Mouse (Mus musculus) CH12.LX (cell line): Measurements from ENCODE around the gene Elovl6. TPM values are rescaled to one million over a fixed set of nuclear protein-coding genes. Genes with fewer than 3 reads are reported as not detected.

Experiments used
- DNase-seq: peaks from one replicate; pipeline ENCODE4 v3.0.0-alpha.2; 2013; ENCODE audit errors: extremely low read depth
- H3K27ac ChIP-seq: 2 replicates; pipeline ENCODE4 v1.5.1; 2012; ENCODE audit warnings: low read depth, mild to moderate bottlenecking, control low read depth, moderate library complexity; ENCODE audit not compliant: insufficient read depth
- H3K27me3 ChIP-seq: replicated peaks from 2 replicates; pipeline ENCODE3; 2012; ENCODE audit warnings: inconsistent platforms
- H3K36me3 ChIP-seq, 2 experiments: replicated peaks in 1 of 2; 2 replicates each; pipeline versions ENCODE3 to v1.6.1; 2012; ENCODE audit warnings: inconsistent platforms in 1 of 2, low read length in 1 of 2, mild to moderate bottlenecking in 1 of 2, mixed read lengths in 1 of 2, moderate library complexity in 1 of 2; ENCODE audit not compliant: control insufficient read depth in 1 of 2, insufficient read depth in 1 of 2
- H3K4me1 ChIP-seq, 2 experiments: 2 replicates each; pipeline ENCODE4 v1.6.1; 2012; ENCODE audit warnings: inconsistent platforms in 1 of 2, moderate library complexity in 1 of 2; ENCODE audit not compliant: insufficient read depth in 2 of 2, control insufficient read depth in 1 of 2
- H3K4me2 ChIP-seq: 2 replicates; pipeline ENCODE4 v1.6.1; 2012; ENCODE audit warnings: low read depth, mild to moderate bottlenecking, control low read depth; ENCODE audit not compliant: poor library complexity, insufficient read depth, severe bottlenecking
- H3K4me3 ChIP-seq, 3 experiments: fragments of 150-350 bp in 1 of 3; sonication (generic) in 1 of 3; replicated peaks in 1 of 3; 2 replicates each; pipeline versions ENCODE3 to v1.5.1; 2011 to 2012; ENCODE audit warnings: low read depth in 2 of 3, low read length in 2 of 3, mild to moderate bottlenecking in 2 of 3, moderate library complexity in 2 of 3, control low read depth in 1 of 3, improper control_type of control experiment in 1 of 3, inconsistent platforms in 1 of 3, mixed read lengths in 1 of 3; ENCODE audit not compliant: poor library complexity in 1 of 3
- H3K79me2 ChIP-seq: replicated peaks from 2 replicates; pipeline ENCODE4 v1.6.1; 2012; ENCODE audit warnings: mild to moderate bottlenecking, moderate library complexity; ENCODE audit not compliant: control insufficient read depth, poor library complexity, insufficient read depth, severe bottlenecking; ENCODE audit errors: extremely low read depth
- H3K9ac ChIP-seq: 2 replicates; pipeline ENCODE4 v1.6.1; 2012; ENCODE audit warnings: low read depth, mild to moderate bottlenecking, control low read depth, moderate library complexity; ENCODE audit not compliant: insufficient read depth
- H3K9me3 ChIP-seq: replicated peaks from 2 replicates; pipeline ENCODE3; 2012; ENCODE audit warnings: low read length, inconsistent platforms, mixed read lengths
- BHLHE40 ChIP-seq: IDR thresholded peaks from 2 replicates; pipeline ENCODE4 v1.6.1; 2011; ENCODE audit warnings: mild to moderate bottlenecking, low read depth, low read length, improper control_type of control experiment
- CHD1 ChIP-seq: IDR thresholded peaks from 2 replicates; pipeline ENCODE4 v1.6.1; 2012; ENCODE audit warnings: low read depth, low read length, improper control_type of control experiment, inconsistent platforms
- CHD2 ChIP-seq: IDR thresholded peaks from 2 replicates; pipeline ENCODE4 v1.6.1; 2011; ENCODE audit warnings: low read length, improper control_type of control experiment
- CTCF ChIP-seq, 2 experiments: IDR thresholded peaks in 1 of 2; conservative IDR thresholded peaks in 1 of 2; 2 replicates each; pipeline ENCODE4 v1.5.1; 2011 to 2012; ENCODE audit warnings: low read depth in 2 of 2, low read length in 2 of 2, improper control_type of control experiment in 1 of 2, inconsistent platforms in 1 of 2, mild to moderate bottlenecking in 1 of 2, moderate library complexity in 1 of 2
- ELF1 ChIP-seq: IDR thresholded peaks from 2 replicates; pipeline ENCODE4 v1.6.1; 2014; ENCODE audit warnings: low read depth, mild to moderate bottlenecking, inconsistent platforms, low read length, improper control_type of control experiment
- EP300 ChIP-seq: IDR thresholded peaks from 2 replicates; pipeline ENCODE4 v1.6.1; 2011; ENCODE audit warnings: low read length, improper control_type of control experiment
- ETS1 ChIP-seq: conservative IDR thresholded peaks from 2 replicates; pipeline ENCODE4 v1.6.1; 2012; ENCODE audit warnings: low read depth, mild to moderate bottlenecking, inconsistent platforms, low read length, improper control_type of control experiment, moderate library complexity
- GABPA ChIP-seq: IDR thresholded peaks from 2 replicates; pipeline ENCODE4 v1.6.1; 2012; ENCODE audit warnings: low read depth, low read length, improper control_type of control experiment, inconsistent platforms; ENCODE audit not compliant: insufficient replicate concordance
- HCFC1 ChIP-seq: IDR thresholded peaks from 2 replicates; pipeline ENCODE4 v1.6.1; 2012; ENCODE audit warnings: low read depth, mild to moderate bottlenecking, inconsistent platforms, low read length, improper control_type of control experiment
- JUN ChIP-seq: IDR thresholded peaks from 2 replicates; pipeline ENCODE4 v1.6.1; 2011; ENCODE audit warnings: low read depth, mild to moderate bottlenecking, low read length, improper control_type of control experiment, moderate library complexity; ENCODE audit not compliant: insufficient read depth
- JUND ChIP-seq: conservative IDR thresholded peaks from 2 replicates; pipeline ENCODE4 v1.6.1; 2011; ENCODE audit warnings: low read depth, low read length, improper control_type of control experiment
- KAT2A ChIP-seq: IDR thresholded peaks from 2 replicates; pipeline ENCODE4 v1.6.1; 2012; ENCODE audit warnings: low read length, improper control_type of control experiment, inconsistent platforms; ENCODE audit not compliant: insufficient replicate concordance
- MAFK ChIP-seq: IDR thresholded peaks from 2 replicates; pipeline ENCODE4 v1.6.1; 2011; ENCODE audit warnings: low read length, improper control_type of control experiment; ENCODE audit not compliant: insufficient replicate concordance
- MEF2A ChIP-seq: IDR thresholded peaks from 2 replicates; pipeline ENCODE4 v1.6.1; 2014; ENCODE audit warnings: low read depth, mild to moderate bottlenecking, inconsistent platforms, low read length, improper control_type of control experiment, borderline replicate concordance
- MXI1 ChIP-seq: IDR thresholded peaks from 2 replicates; pipeline ENCODE4 v1.6.1; 2011; ENCODE audit warnings: mild to moderate bottlenecking, low read depth, low read length, improper control_type of control experiment
- NELFE ChIP-seq: IDR thresholded peaks from 2 replicates; pipeline ENCODE4 v1.6.1; 2011; ENCODE audit warnings: low read depth, low read length, improper control_type of control experiment
- NRF1 ChIP-seq: IDR thresholded peaks from 2 replicates; pipeline ENCODE4 v1.6.1; 2014; ENCODE audit warnings: low read depth, mild to moderate bottlenecking, inconsistent platforms, low read length, improper control_type of control experiment, moderate library complexity
- POLR2A ChIP-seq: IDR thresholded peaks from 2 replicates; pipeline ENCODE4 v1.6.1; 2011; ENCODE audit warnings: low read depth, mild to moderate bottlenecking, improper control_type of control experiment, low read length
- TCF12 ChIP-seq: IDR thresholded peaks from 2 replicates; pipeline ENCODE4 v1.6.1; 2014; ENCODE audit warnings: low read depth, mild to moderate bottlenecking, inconsistent platforms, low read length, improper control_type of control experiment
- USF2 ChIP-seq: conservative IDR thresholded peaks from 2 replicates; pipeline ENCODE4 v1.6.1; 2011; ENCODE audit warnings: low read depth, low read length, improper control_type of control experiment
- ZC3H11A ChIP-seq: IDR thresholded peaks from 2 replicates; pipeline ENCODE4 v1.6.1; 2012; ENCODE audit warnings: low read depth, mild to moderate bottlenecking, inconsistent platforms, low read length, improper control_type of control experiment
- ZMIZ1 ChIP-seq: IDR thresholded peaks from 2 replicates; pipeline ENCODE4 v1.6.1; 2012; ENCODE audit warnings: low read depth, mild to moderate bottlenecking, inconsistent platforms, low read length, improper control_type of control experiment
- dilution Hi-C: fragments of 300-500 bp; cut with MboI; formaldehyde crosslinking; loops from 2 replicates; pipeline ENCODE4 v1.14.3; 2020; ENCODE audit warnings: low sequenced_read_pairs; ENCODE audit not compliant: extremely low pct_unique_long_range_greater_than_20kb, extremely low pct_ligation_motif_present
- in situ Hi-C: fragments of 300-500 bp; cut with MboI; formaldehyde crosslinking; loops from 3 replicates; pipeline ENCODE4 v1.14.3; 2019; ENCODE audit warnings: low sequenced_read_pairs, low pct_ligation_motif_present, low pct_unique_long_range_greater_than_20kb, mixed read lengths
- polyA plus RNA-seq: library from polyadenylated mRNA; unstranded; fragments of >175 nt; gene quantifications from 2 replicates; pipeline ENCODE4 v1.2.1, GENCODE M21; 2012; ENCODE audit warnings: low read depth; ENCODE audit not compliant: insufficient read length
- total RNA-seq, 2 experiments: library from RNA; depleted of rRNA; stranded (reverse); fragments of 300-350 nt in 1 of 2; fragments of >200 nt in 1 of 2; gene quantifications; 2 replicates each; pipeline ENCODE4 v1.2.3; 2012 to 2014

The Elovl6 gene
- total and polyA plus RNA-seq, 3 experiments: 1.7 to 6.8 (median 6.0) TPM

DNA sequence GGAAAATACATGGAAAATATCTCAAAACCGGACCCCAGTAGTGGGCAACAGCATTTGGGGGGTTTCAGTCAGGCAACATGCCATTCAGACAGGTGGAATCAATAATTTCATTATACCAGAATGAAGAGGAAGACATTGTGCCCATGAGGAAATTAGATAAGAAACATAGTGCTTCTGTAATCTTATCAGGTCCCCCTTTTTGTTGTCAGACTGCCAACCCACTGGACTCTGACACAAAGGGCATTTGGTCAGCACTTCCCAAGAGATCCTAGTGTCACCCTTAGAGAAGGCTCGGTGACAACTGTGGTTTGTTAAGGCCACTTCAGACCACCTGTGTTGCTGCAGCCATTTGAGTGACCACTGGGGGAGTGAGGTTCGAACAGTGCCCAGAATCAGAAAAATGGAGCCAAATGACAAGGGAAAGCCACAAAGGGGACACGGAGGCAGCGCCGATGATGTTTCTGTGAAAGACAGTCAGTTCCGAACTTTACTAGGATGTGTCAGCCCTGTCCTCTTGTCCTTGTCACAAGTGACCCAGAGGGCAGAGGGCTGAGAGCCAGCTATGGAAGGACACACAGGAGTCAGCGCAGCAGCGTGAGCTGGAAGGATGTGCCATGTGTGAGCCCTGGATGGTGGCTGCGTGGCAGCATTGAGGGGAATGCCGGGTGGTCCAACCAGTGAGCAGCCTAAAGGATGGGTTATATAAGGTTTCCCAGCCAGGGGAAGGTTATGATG lies 46.8 kb downstream of the Elovl6 start:
- H3K79me2 ChIP-seq: no peaks in the 10 kb centered on the region
- no peak overlapping the region for H3K4me2 ChIP-seq

DNA sequence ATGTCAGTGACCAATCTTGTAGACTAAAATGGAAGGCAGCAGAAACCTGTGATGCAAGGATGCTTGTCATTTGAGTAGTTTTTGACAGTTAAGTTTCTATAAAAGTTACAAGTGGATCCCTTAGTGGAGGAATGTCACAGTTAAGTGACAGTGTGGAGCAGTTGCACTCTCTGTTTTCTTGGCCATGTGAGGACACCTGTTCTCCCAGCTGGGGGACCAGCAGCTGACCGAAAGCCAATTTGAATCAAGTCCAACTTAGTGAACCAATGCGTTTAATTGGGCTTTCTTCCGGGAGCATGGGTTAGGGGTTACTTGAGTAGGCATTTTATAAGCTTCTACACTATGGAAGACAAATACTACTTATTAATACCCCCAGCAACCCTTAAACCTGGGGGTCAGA lies 48.9 kb downstream of the Elovl6 start:
- no peak for DNase-seq
- H3K27me3 ChIP-seq: no peaks in the 10 kb centered on the region
- no peak overlapping the region for H3K27ac ChIP-seq
- no peaks in the 10 kb centered on the region for H3K79me2 ChIP-seq
- no peaks in the 10 kb centered on the region for H3K4me1 ChIP-seq
- no peaks in the 10 kb centered on the region for H3K9me3 ChIP-seq
- H3K36me3 ChIP-seq: peaks cover 0 to 2% of the 10 kb centered on the region in 2 experiments
- no peak overlapping the region for H3K4me3 ChIP-seq
- no peak overlapping the region for H3K9ac ChIP-seq
- in situ Hi-C loops: no loop called here
- H3K4me2 ChIP-seq: no peak overlapping the region
- no peak for TF ChIP-seq ELF1
- no peak for TF ChIP-seq BHLHE40
- TF ChIP-seq ETS1: no peak
- no peak for TF ChIP-seq NELFE
- no peak for TF ChIP-seq JUN
- no peak for TF ChIP-seq MXI1
- no peak for TF ChIP-seq CTCF (conservative IDR thresholded peaks at IDR 0.05 in 1 of 2, IDR thresholded peaks at IDR 0.05 in 1 of 2; ENCODE audit: low read depth in 2 of 2, low read length in 2 of 2)
- TF ChIP-seq GABPA: no peak
- no peak for TF ChIP-seq KAT2A
- TF ChIP-seq USF2: no peak
- TF ChIP-seq HCFC1: no peak
- TF ChIP-seq MAFK: no peak
- no peak for TF ChIP-seq EP300
- no peak for TF ChIP-seq CHD2
- TF ChIP-seq JUND: no peak
- no peak for TF ChIP-seq ZC3H11A
- no peak for TF ChIP-seq ZMIZ1
- dilution Hi-C loops: no loop called here

More for the DNA sequence above, 46.8 kb downstream of the Elovl6 start:
- TF ChIP-seq NRF1: no peak
- no peak for TF ChIP-seq TCF12
- TF ChIP-seq MEF2A: no peak
- TF ChIP-seq POLR2A: no peak
- TF ChIP-seq CHD1: no peak
- TF ChIP-seq, all 38 proteins: peak for 0
- Histone ChIP-seq H3K4me1 (peaks cover 0 to 2% of the 10 kb centered on the region in 2 experiments; a peak in 2 of 4 replicates), H3K9ac (no peak overlapping the region), H3K27me3 (no peaks in the 10 kb centered on the region), H3K36me3 (peaks cover 0 to 1% of the 10 kb centered on the region in 2 experiments), H3K27ac (no peak overlapping the region), H3K4me3 (no peak overlapping the region), H3K9me3 (no peaks in the 10 kb centered on the region)
- no peak for DNase-seq
- dilution Hi-C loops: no loop called here
- in situ Hi-C loops: no loop called here
